Mouse (Mus musculus): ENCODE data around the gene Coq10a.

DNA sequence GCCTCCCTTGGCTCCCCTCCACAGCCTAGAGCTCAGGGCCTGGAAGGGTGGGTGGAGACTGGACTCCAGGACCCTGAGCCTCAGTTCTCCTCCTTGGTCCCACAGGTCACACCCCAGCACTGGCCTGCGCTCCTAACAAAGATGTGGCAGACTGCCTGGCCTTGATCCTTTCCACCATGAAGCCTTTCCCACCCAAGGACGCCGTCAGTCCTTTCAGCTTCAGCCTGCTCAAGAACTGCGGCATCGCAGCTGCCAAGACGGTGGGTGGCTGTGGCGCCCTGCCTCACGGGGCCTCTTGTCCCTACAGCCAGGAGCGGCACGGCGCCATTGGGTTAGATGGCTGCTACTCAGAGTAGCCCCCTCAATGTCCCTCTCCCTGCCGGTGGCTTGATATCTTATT is 21.6 kb upstream of the Coq10a start:
- TF ChIP-seq GATA1 (IDR thresholded peaks at IDR 0.05; ENCODE audit: low read length) = no peak
- TF ChIP-seq TAL1 (IDR thresholded peaks at IDR 0.05; ENCODE audit: low read length) = no peak

Data from erythroblast, embryonic 14.5 days (primary cell).